In the genomic region with DNA sequence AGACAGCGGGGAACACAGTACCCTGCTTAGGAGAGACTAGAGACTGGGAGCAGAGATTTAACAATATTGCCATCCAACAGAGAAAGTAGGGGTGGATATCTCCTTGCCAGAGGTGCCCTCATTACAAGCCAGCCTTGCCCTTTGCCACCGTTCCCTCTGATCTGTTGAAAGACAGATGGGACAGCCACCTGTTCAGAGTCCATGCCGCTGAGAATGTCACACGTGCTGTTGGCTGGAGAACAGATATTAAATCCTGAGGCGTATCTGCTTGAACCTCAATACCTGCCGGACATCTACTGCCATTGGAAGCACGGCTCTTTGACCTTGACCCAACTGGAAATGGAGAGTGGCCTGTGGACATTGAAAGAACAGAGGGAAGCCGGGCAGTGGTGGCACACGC, we compare ENCODE assay signal across 22 mouse cellular contexts. TPM values are rescaled to one million over a fixed set of nuclear protein-coding genes. Genes with fewer than 3 reads are reported as not detected.
DNase-seq lines count a peak whose midpoint lies in the region; ATAC-seq and TF ChIP-seq lines count a peak whose summit lies in the region.
"Had no signal": no experiment of that assay in that cellular context is flagged by ENCODE, and none has a peak within 500 bp of the region (broad histone marks: within the 10 kb centered on the region; RNA-seq: fewer than 3 reads in every experiment).

No protein-coding gene starts in this region.

- no peaks in the 10 kb centered on the region for H3K36me3 ChIP-seq in kidney, adult 2 months (ENCODE audit: control insufficient read depth, insufficient read depth, low read length)
- no peaks in the 10 kb centered on the region for H3K36me3 ChIP-seq in liver, adult 2 months (ENCODE audit: control insufficient read depth, insufficient read depth, low read length)
- no peaks in the 10 kb centered on the region for H3K36me3 ChIP-seq in liver, embryonic 11.5 days (ENCODE audit: control insufficient read depth, insufficient read depth, low read length)
- no peaks in the 10 kb centered on the region for H3K36me3 ChIP-seq in liver, postnatal 0 days (replicated peaks; ENCODE audit: insufficient read depth, low read length)
- no peaks in the 10 kb centered on the region for H3K36me3 ChIP-seq in liver, embryonic 12.5 days
- H3K36me3 ChIP-seq: embryonic facial prominence, embryonic 13.5 days; embryonic facial prominence, embryonic 15.5 days; forebrain, embryonic 10.5 days; forebrain, embryonic 12.5 days had no signal

- no peak overlapping the region for H3K4me2 ChIP-seq in liver, embryonic 11.5 days
- H3K4me2 ChIP-seq in liver, postnatal 0 days (ENCODE audit: low read depth, low read length), result no peak overlapping the region
- no peak overlapping the region for H3K4me2 ChIP-seq in liver, embryonic 12.5 days
- H3K4me2 ChIP-seq: embryonic facial prominence, embryonic 13.5 days; embryonic facial prominence, embryonic 15.5 days; forebrain, embryonic 12.5 days had no signal

- TF ChIP-seq EP300 in liver, postnatal 0 days (IDR thresholded peaks at IDR 0.05; ENCODE audit: low read depth), result no peak

- DNase-seq in kidney, adult 2 months, result peak; percentile 33
- no peak for DNase-seq in kidney, postnatal 4 days
- peak; percentile 92 for DNase-seq in liver, adult 2 months (ENCODE audit: extremely low read depth, low read depth, low spot score)
- no peak for DNase-seq in liver, embryonic 11.5 days (ENCODE audit: low spot score)
- no peak for DNase-seq in liver, postnatal 0 days
- DNase-seq: adrenal gland, adult 2 months; adrenal gland, postnatal 10 days; adrenal gland, postnatal 25 days; cerebellum, adult 11 months; cerebellum, adult 18-20 months; cerebellum, adult 8-10 months; cerebellum, adult 9-11 months; cerebellum, postnatal 14 days; cerebellum, postnatal 36 days; embryo, embryonic 11 days had no signal

- H3K27ac ChIP-seq in kidney, adult 2 months (ENCODE audit: insufficient read depth, low read depth, low read length), result no peak overlapping the region
- H3K27ac ChIP-seq in liver, adult 2 months (replicated peaks; ENCODE audit: insufficient read depth, low read depth, low read length), result no peak overlapping the region
- H3K27ac ChIP-seq in liver, embryonic 11.5 days (ENCODE audit: low read depth, low read length), result no peak overlapping the region
- no peak overlapping the region for H3K27ac ChIP-seq in liver, postnatal 0 days (ENCODE audit: low read depth)
- no peak overlapping the region for H3K27ac ChIP-seq in liver, embryonic 12.5 days
- H3K27ac ChIP-seq: embryonic facial prominence, embryonic 13.5 days; embryonic facial prominence, embryonic 15.5 days; forebrain, embryonic 10.5 days; forebrain, embryonic 12.5 days had no signal

- no peak for ATAC-seq in liver, embryonic 11.5 days (replicated peaks; ENCODE audit: low FRiP score)
- peak; percentile 64 for ATAC-seq in liver, postnatal 0 days
- ATAC-seq in liver, embryonic 12.5 days, result no peak
- ATAC-seq: forebrain, embryonic 14.5 days had no signal

- peaks cover 3% of the 10 kb centered on the region; the same call in 1 of the 2 replicates for H3K4me1 ChIP-seq in kidney, adult 2 months (ENCODE audit: control insufficient read depth, insufficient read depth, low read length)
- H3K4me1 ChIP-seq in liver, adult 2 months (ENCODE audit: control insufficient read depth, insufficient read depth, low read length), result peaks cover 11% of the 10 kb centered on the region; the same call in 1 of the 2 replicates
- H3K4me1 ChIP-seq in liver, embryonic 11.5 days (replicated peaks; ENCODE audit: control insufficient read depth, insufficient read depth, low read length), result no peaks in the 10 kb centered on the region
- H3K4me1 ChIP-seq in liver, postnatal 0 days (ENCODE audit: insufficient read depth), result no peaks in the 10 kb centered on the region
- H3K4me1 ChIP-seq in liver, embryonic 12.5 days, result no peaks in the 10 kb centered on the region

- H3K9ac ChIP-seq in liver, adult 2 months (ENCODE audit: low read depth, low read length), result no peak overlapping the region
- H3K9ac ChIP-seq in liver, embryonic 11.5 days (ENCODE audit: low read depth, low read length), result no peak overlapping the region
- H3K9ac ChIP-seq in liver, postnatal 0 days (replicated peaks), result no peak overlapping the region
- H3K9ac ChIP-seq in liver, embryonic 12.5 days, result no peak overlapping the region
- H3K9ac ChIP-seq: embryonic facial prominence, embryonic 13.5 days; embryonic facial prominence, embryonic 15.5 days; forebrain, embryonic 12.5 days had no signal

- no peak overlapping the region for H3K4me3 ChIP-seq in kidney, adult 2 months (ENCODE audit: insufficient read depth, low read depth, low read length)
- H3K4me3 ChIP-seq in liver, adult 2 months (ENCODE audit: insufficient read depth, low read depth, low read length), result no peak overlapping the region
- no peak overlapping the region for H3K4me3 ChIP-seq in liver, embryonic 11.5 days (ENCODE audit: low read depth, low read length)
- no peak overlapping the region for H3K4me3 ChIP-seq in liver, postnatal 0 days (ENCODE audit: low read depth, low read length)
- no peak overlapping the region for H3K4me3 ChIP-seq in liver, embryonic 12.5 days
- H3K4me3 ChIP-seq: embryonic facial prominence, embryonic 13.5 days; embryonic facial prominence, embryonic 15.5 days; erythroblast, embryonic 14.5 days; forebrain, embryonic 10.5 days; forebrain, embryonic 12.5 days had no signal

- no peak for TF ChIP-seq CTCF in kidney, adult 2 months (conservative IDR thresholded peaks at IDR 0.05; ENCODE audit: insufficient read depth, insufficient read length, low read depth, low read length)
- no peak for TF ChIP-seq CTCF in liver, adult 2 months (IDR thresholded peaks at IDR 0.05; ENCODE audit: low read depth, low read length)
- TF ChIP-seq CTCF in liver, postnatal 0 days (IDR thresholded peaks at IDR 0.05; ENCODE audit: low read depth), result no peak

- TF ChIP-seq POLR2A in kidney, adult 2 months (IDR thresholded peaks at IDR 0.05; ENCODE audit: low read depth, low read length), result no peak
- no peak for TF ChIP-seq POLR2A in liver, adult 2 months (IDR thresholded peaks at IDR 0.05; ENCODE audit: extremely low read depth, insufficient read depth, low read length)

- no peaks in the 10 kb centered on the region for H3K79me2 ChIP-seq in liver, adult 2 months (ENCODE audit: control insufficient read depth, insufficient read depth, low read length)

- no peaks in the 10 kb centered on the region for H3K9me3 ChIP-seq in liver, embryonic 11.5 days (ENCODE audit: control insufficient read depth, low read length)
- H3K9me3 ChIP-seq in liver, postnatal 0 days (ENCODE audit: low read length), result no peaks in the 10 kb centered on the region
- no peaks in the 10 kb centered on the region for H3K9me3 ChIP-seq in liver, embryonic 12.5 days (replicated peaks)
- H3K9me3 ChIP-seq: embryonic facial prominence, embryonic 13.5 days; embryonic facial prominence, embryonic 15.5 days; forebrain, embryonic 10.5 days; forebrain, embryonic 12.5 days had no signal

- no peaks in the 10 kb centered on the region for H3K27me3 ChIP-seq in kidney, adult 2 months (replicated peaks; ENCODE audit: control insufficient read depth, insufficient read depth, low read length)
- no peaks in the 10 kb centered on the region for H3K27me3 ChIP-seq in liver, adult 2 months (ENCODE audit: control insufficient read depth, insufficient read depth, low read length)
- H3K27me3 ChIP-seq in liver, embryonic 11.5 days (replicated peaks; ENCODE audit: control insufficient read depth, insufficient read depth, low read length), result no peaks in the 10 kb centered on the region
- H3K27me3 ChIP-seq in liver, postnatal 0 days (ENCODE audit: insufficient read depth, low read length), result no peaks in the 10 kb centered on the region
- no peaks in the 10 kb centered on the region for H3K27me3 ChIP-seq in liver, embryonic 12.5 days (replicated peaks)
- H3K27me3 ChIP-seq: embryonic facial prominence, embryonic 13.5 days; embryonic facial prominence, embryonic 15.5 days; forebrain, embryonic 12.5 days had no signal

- WGBS in kidney, adult 2 months, result 76% methylated on average over 9 of the region's 9 CpGs
- 31% methylated on average over 9 of the region's 9 CpGs for WGBS in liver, adult 2 months
- WGBS in liver, embryonic 11.5 days, result 86% methylated on average over 9 of the region's 9 CpGs
- 77% methylated on average over 9 of the region's 9 CpGs for WGBS in liver, postnatal 0 days (ENCODE audit: insufficient replicate concordance)
- WGBS in liver, embryonic 12.5 days (ENCODE audit: insufficient replicate concordance), result 77% methylated on average over 9 of the region's 9 CpGs

RNA-seq across cellular contexts. Expression of a gene that starts 16.0 kb away (rescaled TPM):
- polyA plus RNA-seq in kidney, adult 2 months (2012; rRNA removed), result 9.4 and 13.7 TPM in 2 replicates
- 12.0 and 15.3 TPM in 2 replicates for total RNA-seq in liver, adult 2 months (2014; rRNA removed)
- 4.7 and 5.7 TPM in 2 replicates for polyA plus RNA-seq in liver, adult 2 months (2012; rRNA removed)
- 36.5 and 39.1 TPM in 2 replicates for polyA plus RNA-seq in liver, embryonic 11.5 days (2014; fragmentation: Nextera tagmentation; extraction: Ambion mirVana)
- polyA plus RNA-seq in liver, postnatal 0 days (2015; fragmentation: Nextera tagmentation; extraction: Ambion mirVana), result 20.9 and 22.9 TPM in 2 replicates
- polyA plus RNA-seq in liver, embryonic 12.5 days (2016; fragmentation: Nextera tagmentation; extraction: Ambion mirVana), result 25.0 and 26.0 TPM in 2 replicates

RNA-seq across cellular contexts. Expression of a gene that starts 31.2 kb away (rescaled TPM):
- polyA plus RNA-seq in kidney, adult 2 months (2012; rRNA removed), result 7.4 and 9.4 TPM in 2 replicates
- total RNA-seq in liver, adult 2 months (2014; rRNA removed), result 6.7 and 8.2 TPM in 2 replicates
- 3.6 and 3.7 TPM in 2 replicates for polyA plus RNA-seq in liver, adult 2 months (2012; rRNA removed)
- polyA plus RNA-seq in liver, embryonic 11.5 days (2014; fragmentation: Nextera tagmentation; extraction: Ambion mirVana), result 37.4 and 39.6 TPM in 2 replicates
- 10.1 and 11.8 TPM in 2 replicates for polyA plus RNA-seq in liver, postnatal 0 days (2015; fragmentation: Nextera tagmentation; extraction: Ambion mirVana)
- polyA plus RNA-seq in liver, embryonic 12.5 days (2016; fragmentation: Nextera tagmentation; extraction: Ambion mirVana), result 25.6 and 27.4 TPM in 2 replicates

Comparison
In these comparisons a context has a peak if more than half of its experiments do, and no peak if none do; other contexts are left out.
1. DNase-seq: peak in kidney, adult 2 months (single experiment) and liver, adult 2 months (single experiment); none in kidney, postnatal 4 days (0 of 2), liver, embryonic 11.5 days (single experiment) and liver, postnatal 0 days (single experiment).